Mouse (Mus musculus) right cerebral cortex, postnatal 10 days (tissue): Measurements from ENCODE around the gene Scgb1b18.
"Not testable (repeated sequence)": the region's sequence is repeated elsewhere in the genome, so short reads cannot be mapped to it uniquely, and the experiment has no call there.

Experiments used
- DNase-seq, 2 experiments: peaks; one replicate each; pipeline ENCODE4 v3.0.0; 2021; ENCODE audit warnings: low spot score in 2 of 2

The Scgb1b18 gene

DNA sequence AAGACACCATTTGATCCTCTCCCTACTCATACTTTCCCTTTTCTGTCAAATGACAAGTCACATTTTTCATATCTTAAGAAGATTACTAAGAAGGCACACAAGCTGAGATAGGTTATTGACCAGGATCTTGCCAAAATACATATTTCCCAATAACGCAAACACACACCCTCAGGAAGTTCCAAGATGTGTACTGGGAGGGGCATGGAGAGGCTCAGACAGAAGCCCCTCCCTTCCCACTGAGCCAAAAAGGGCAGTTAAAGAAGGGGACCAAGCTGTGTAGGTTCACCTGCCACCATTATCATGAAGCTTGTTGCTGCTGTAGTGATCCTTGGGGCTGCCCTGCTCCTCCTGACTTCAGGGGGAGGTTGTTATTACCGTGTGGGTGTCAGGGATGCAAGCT lies at the start of gene Scgb1b18:
Scgb1b18 (plus strand) TSS at position 301 of the 400 bp plus-strand sequence.
- DNase-seq = not testable (repeated sequence)

DNA sequence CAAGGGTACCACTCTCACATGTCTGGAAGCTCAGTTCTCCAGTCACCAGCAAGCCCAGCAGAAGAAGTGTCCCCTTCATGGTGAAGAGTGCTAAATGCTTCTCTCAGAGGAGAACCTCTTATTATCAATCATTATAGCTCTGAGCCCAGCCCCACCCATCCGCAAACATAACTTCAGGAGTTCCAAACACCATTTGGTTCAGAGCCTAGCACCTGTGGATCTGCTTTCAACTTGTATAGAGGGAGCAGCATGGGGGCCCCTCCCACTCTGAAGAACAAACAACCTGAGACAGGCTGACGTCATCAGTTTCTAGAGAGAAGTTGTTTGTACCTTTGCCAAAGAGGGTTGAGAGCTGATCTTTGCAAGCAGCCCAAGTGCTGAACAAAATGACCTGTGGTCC lies 11.6 kb upstream of the Scgb1b18 start, which contains the start of gene Scgb2b18:
Scgb2b18 (minus strand) TSS at position 101 of the 400 bp plus-strand sequence.
- DNase-seq = not testable (repeated sequence)
